Mouse (Mus musculus) hematopoietic stem cell, adult 5-6 weeks (primary cell): ENCODE measurements at regions not wholly inside any gene's neighbourhood (a gene's known extent, or its start where the extent isn't known, plus 50 kb on each side); places are given as distances from the start of the nearest gene placed in this dataset.

Source experiments
- ATAC-seq, 2 experiments: fragments of 125-278 bp in 1 of 2; replicated peaks in 1 of 2; 2 replicates each; pipeline ENCODE4 v1.8.0; 2016 to 2017; ENCODE audit warnings: inconsistent platforms in 2 of 2, mild to moderate bottlenecking in 2 of 2, moderate number of reproducible peaks in 2 of 2, low read depth in 1 of 2, moderate TSS enrichment in 1 of 2; ENCODE audit not compliant: low FRiP score in 2 of 2, poor library complexity in 2 of 2, severe bottlenecking in 2 of 2, insufficient read depth in 1 of 2, low TSS enrichment in 1 of 2

- no peak for ATAC-seq
Measured at GRCm38 (mm10) chr4:12506851-12507551, 335.2 kb upstream of the Fam92a start.

GRCm38 (mm10) chr4:12501086-12501485, 329.3 kb upstream of the Fam92a start:
- ATAC-seq: no peak

GRCm38 (mm10) chr4:12498426-12498825, 326.6 kb upstream of the Fam92a start:
- ATAC-seq: no peak

- no peak for ATAC-seq
Measured at GRCm38 (mm10) chr4:12492468-12492867, 320.7 kb upstream of the Fam92a start.

GRCm38 (mm10) chr4:12491306-12491705, 319.5 kb upstream of the Fam92a start:
- ATAC-seq: no peak

- ATAC-seq: no peak
Measured at GRCm38 (mm10) chr4:12490066-12490465, 318.3 kb upstream of the Fam92a start.

- no peak for ATAC-seq
Measured at GRCm38 (mm10) chr4:12489358-12489757, 317.5 kb upstream of the Fam92a start.

- ATAC-seq: no peak
Measured at GRCm38 (mm10) chr4:12481481-12481880, 309.7 kb upstream of the Fam92a start.

GRCm38 (mm10) chr4:12476717-12477116, 304.9 kb upstream of the Fam92a start:
- no peak for ATAC-seq

- ATAC-seq: no peak
Measured at GRCm38 (mm10) chr4:12474981-12475568, 303.3 kb upstream of the Fam92a start.

- ATAC-seq: no peak
Measured at GRCm38 (mm10) chr4:12474421-12474820, 302.6 kb upstream of the Fam92a start.

- no peak for ATAC-seq
Measured at GRCm38 (mm10) chr4:12461701-12462100, 289.9 kb upstream of the Fam92a start.

GRCm38 (mm10) chr4:12461251-12461650, 289.4 kb upstream of the Fam92a start:
- ATAC-seq: no peak

- no peak for ATAC-seq
Measured at GRCm38 (mm10) chr4:12457978-12458597, 286.3 kb upstream of the Fam92a start.

GRCm38 (mm10) chr4:12452086-12452485, 280.3 kb upstream of the Fam92a start:
- no peak for ATAC-seq

GRCm38 (mm10) chr4:12425507-12425906, 253.7 kb upstream of the Fam92a start:
- ATAC-seq: no peak

GRCm38 (mm10) chr4:12421628-12422319, 250.0 kb upstream of the Fam92a start:
- no peak for ATAC-seq

GRCm38 (mm10) chr4:12418086-12418485, 246.3 kb upstream of the Fam92a start:
- no peak for ATAC-seq
